Mouse (Mus musculus) heart, postnatal 25 days (tissue): ENCODE data around the gene Scgb1c1. TPM values are rescaled to one million over a fixed set of nuclear protein-coding genes. Genes with fewer than 3 reads are reported as not detected.
A peak's percentile ranks its signal among the peaks of the same experiment; 100 is the strongest.

Source experiments
- DNase-seq: peaks from one replicate; pipeline ENCODE4 v3.0.0; 2022; ENCODE audit warnings: low spot score
- intact Hi-C: fragments of 180-260 bp; cut with DNase I; formaldehyde crosslinking; loops from one replicate; pipeline ENCODE4 v1.15.1; 2025
- total RNA-seq, 2 experiments: library from RNA; stranded (reverse); gene quantifications; 2 replicates each; pipeline ENCODE4 v1.2.3; 2021

Gene Scgb1c1
- 10 to 100 TPM; 10.8 to 14.5 TPM for total RNA-seq

- intact Hi-C loops = loop anchor here (1.0 to 5.0 kb wide), 3 partner anchors 58 to 332 kb away; no protein-coding TSS in a partner anchor
- DNase-seq = peak; percentile 67
These were observed at the start of gene Scgb1c1 for GRCm38 (mm10) chr7:140844905-140845665. Gene Scgb1c1 (plus strand): TSS chr7:140845547.

DNA sequence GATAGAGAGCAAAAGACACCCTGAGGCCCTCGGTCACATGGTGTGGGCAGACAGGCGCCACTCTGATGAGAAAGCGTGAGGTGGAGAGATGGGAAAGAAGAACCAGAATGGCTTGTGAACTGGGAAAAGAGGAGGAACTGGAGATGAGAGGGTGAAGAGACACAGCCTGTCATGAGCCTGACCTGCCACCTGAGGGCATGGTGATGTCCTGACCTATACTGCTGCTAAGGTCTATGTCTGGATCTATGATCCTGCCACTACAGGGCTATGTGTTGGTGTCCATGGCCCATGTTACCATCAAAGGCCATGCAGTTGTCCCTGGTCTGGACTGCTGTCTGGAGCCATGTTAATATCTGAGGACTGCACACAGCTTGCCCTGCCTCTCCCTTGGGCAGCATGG is 47.7 kb upstream of the Scgb1c1 start:
- DNase-seq = no peak
- intact Hi-C loops = no loop called here

GRCm38 (mm10) chr7:140798212-140798611 is 47.1 kb upstream of the Scgb1c1 start:
- intact Hi-C loops = no loop called here
- no peak for DNase-seq

DNA sequence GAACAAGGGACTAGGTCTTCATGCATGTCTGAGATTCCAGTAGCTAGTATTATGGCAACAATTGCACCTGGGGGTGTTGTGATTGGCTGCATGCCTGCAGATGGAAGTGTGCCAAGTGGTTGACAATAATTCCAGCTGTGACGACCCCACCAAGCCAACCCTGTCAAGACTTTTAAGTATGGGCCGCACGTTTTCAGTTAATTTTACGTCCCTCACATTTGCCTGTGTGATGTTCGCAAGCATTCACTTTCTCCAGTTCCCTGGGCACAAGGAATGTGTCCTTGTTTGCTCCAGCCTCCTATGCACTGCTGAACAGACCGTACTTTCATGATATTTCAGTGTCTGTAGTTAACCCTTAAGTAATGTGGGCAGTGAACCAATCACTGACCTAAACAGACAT is 42.7 kb upstream of the Scgb1c1 start:
- intact Hi-C loops = no loop called here
- no peak for DNase-seq

- no peak for DNase-seq
These were observed 39.6 kb upstream of the Scgb1c1 start for GRCm38 (mm10) chr7:140805704-140806103.

GRCm38 (mm10) chr7:140810496-140810895 is 34.9 kb upstream of the Scgb1c1 start:
- no peak for DNase-seq
- intact Hi-C loops = no loop called here

More at GRCm38 (mm10) chr7:140805704-140806103, 39.6 kb upstream of the Scgb1c1 start:
- intact Hi-C loops = no loop called here

DNA sequence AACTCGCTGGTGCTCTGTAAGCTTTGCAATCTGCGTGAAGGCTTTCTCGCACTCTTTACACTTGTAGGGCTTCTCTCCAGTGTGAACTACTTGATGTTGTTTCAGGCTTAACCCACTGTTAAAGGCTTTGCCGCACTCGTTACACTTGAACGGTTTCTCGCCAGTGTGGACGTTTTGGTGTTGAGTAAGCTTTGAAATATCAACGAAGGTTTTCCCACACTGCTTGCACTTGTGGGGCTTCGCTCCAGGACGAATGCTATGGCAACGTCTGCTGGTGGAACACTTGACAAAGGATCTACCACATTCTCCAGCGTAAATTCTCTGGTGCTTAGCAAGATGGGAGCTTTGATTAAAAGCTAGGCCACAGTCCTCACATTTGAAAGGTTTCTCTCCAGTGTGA is 33.6 kb upstream of the Scgb1c1 start:
- DNase-seq = no peak
- intact Hi-C loops = no loop called here

DNA sequence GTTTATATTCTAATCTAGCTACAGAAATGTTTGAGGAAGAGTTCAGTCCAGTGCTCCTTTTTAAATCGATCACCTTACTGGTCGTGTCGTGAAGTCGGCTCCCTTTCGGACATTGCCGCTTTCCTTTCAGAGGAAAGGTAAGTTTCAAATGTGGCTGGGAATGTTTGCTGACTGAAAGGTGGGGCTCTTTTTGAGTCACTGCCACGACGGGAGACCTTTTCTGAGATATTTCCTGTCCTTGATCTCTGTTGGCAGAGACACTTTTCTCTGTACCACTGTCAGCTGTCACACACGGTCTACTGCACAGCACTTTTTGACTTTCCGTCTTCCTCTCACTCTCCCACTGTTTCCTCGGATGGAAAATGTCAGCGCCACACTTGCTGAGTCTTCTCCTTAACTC is 32.5 kb upstream of the Scgb1c1 start:
- no peak for DNase-seq
- intact Hi-C loops = no loop called here

- intact Hi-C loops = no loop called here
- no peak for DNase-seq
These were observed 25.2 kb upstream of the Scgb1c1 start for GRCm38 (mm10) chr7:140820173-140820572.

- intact Hi-C loops = no loop called here
- DNase-seq = no peak
These were observed 24.1 kb upstream of the Scgb1c1 start for GRCm38 (mm10) chr7:140821305-140821652.

- no peak for DNase-seq
- intact Hi-C loops = no loop called here
These were observed 23.6 kb upstream of the Scgb1c1 start, which contains the start of gene Zfp941 for GRCm38 (mm10) chr7:140821653-140822329. Gene Zfp941 (minus strand): TSS chr7:140822178.

DNA sequence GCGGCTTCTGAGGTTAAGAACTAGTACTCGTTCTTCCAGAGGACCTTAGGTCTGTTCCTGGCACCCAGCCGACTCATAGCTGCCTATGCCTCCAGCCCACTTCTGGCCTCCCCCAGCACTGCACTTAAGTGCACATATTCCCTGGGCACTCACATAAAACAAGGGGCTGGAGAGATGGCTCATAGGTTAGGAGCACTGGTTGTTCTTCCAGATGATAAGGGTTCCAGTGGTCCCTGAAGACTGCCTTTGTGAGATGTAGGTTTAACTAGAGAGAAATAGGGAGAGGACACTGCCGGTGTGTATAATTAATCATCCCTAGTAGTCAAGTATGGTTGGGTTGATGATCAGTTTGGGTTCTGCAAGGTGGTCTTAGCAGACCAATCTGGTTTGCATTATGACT is 22.6 kb upstream of the Scgb1c1 start:
- DNase-seq = no peak
- intact Hi-C loops = no loop called here

- intact Hi-C loops = no loop called here
- no peak for DNase-seq
These were observed 17.0 kb upstream of the Scgb1c1 start for GRCm38 (mm10) chr7:140828171-140828881.

GRCm38 (mm10) chr7:140831447-140831846 is 13.9 kb upstream of the Scgb1c1 start:
- no peak for DNase-seq
- intact Hi-C loops = loop anchor here (10.0 kb wide), 1 partner anchor 757 kb away; no protein-coding TSS in a partner anchor

- intact Hi-C loops = loop anchor here (10.0 kb wide), 1 partner anchor 759 kb away; no protein-coding TSS in a partner anchor
- no peak for DNase-seq
These were observed 12.0 kb upstream of the Scgb1c1 start for GRCm38 (mm10) chr7:140833341-140833740.

DNA sequence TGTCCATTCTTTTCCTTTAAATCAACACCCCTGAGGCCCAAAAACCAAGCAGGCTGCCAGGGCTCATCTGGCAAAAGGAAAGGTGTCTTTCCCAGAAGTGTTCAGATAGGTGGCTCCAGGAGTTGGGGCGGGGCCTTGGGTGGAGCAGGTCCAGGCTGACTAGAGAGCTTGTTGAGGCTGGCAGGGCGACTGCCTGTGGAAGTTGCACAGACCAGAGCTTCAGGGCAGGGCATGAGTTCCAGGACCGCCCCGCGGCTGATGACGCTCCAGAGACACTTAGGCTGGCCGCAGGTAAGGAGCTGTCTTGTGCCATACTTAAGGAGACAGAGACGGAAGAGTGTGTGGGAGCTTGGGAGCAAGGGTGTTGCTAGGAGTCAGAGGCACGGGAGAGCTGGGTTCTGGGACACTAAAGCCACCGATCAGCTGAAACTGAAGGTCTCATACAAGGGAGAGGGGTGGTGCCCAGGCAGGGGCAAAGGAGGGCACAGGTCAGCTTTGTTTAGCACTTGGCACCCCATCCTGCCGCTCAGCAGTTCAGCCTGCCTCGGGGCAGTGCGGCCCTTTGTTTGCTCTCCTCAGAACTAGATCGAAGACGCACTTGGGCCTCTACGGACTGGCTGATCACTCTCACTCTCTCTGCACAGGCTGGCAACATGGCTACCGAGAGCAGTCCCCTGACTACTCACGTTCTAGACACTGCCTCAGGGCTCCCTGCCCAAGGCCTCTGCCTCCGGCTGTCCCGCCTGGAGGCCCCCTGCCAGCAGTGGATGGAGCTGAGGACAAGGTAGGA is 10.2 kb upstream of the Scgb1c1 start, which contains the start of gene Urah:
Urah (plus strand) TSS at position 51 of the 790 bp plus-strand sequence.
- DNase-seq = no peak
- intact Hi-C loops = loop anchor here (10.0 kb wide), 1 partner anchor 760 kb away; no protein-coding TSS in a partner anchor

DNA sequence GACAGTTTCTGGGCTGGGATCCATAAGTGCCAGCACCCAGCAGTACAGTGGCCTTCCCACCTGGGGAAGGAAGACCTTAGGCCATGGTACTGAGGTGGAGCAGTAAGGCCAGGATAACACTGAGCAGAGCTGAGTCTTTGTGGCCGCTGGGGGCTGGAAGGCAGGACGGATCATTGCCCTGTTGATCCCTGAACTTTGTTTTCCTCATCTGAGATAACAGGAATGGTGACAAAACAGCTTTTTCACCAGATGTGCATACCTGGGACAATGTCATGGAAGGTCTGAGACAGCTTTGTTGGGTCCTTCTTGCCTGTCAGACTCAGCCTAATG is 9.6 kb upstream of the Scgb1c1 start:
- intact Hi-C loops = loop anchor here (10.0 kb wide), 1 partner anchor 761 kb away; no protein-coding TSS in a partner anchor
- DNase-seq = no peak

- no peak for DNase-seq
- intact Hi-C loops = loop anchor here (10.0 kb wide), 1 partner anchor 762 kb away; no protein-coding TSS in a partner anchor
These were observed 8.9 kb upstream of the Scgb1c1 start for GRCm38 (mm10) chr7:140836243-140837115.

GRCm38 (mm10) chr7:140839556-140839955 is 5.8 kb upstream of the Scgb1c1 start:
- DNase-seq = no peak
- intact Hi-C loops = loop anchor here (10.0 kb wide), 1 partner anchor 765 kb away; no protein-coding TSS in a partner anchor
